Mouse (Mus musculus): Measurements from ENCODE around the gene Srp68.

The Srp68 gene

DNA sequence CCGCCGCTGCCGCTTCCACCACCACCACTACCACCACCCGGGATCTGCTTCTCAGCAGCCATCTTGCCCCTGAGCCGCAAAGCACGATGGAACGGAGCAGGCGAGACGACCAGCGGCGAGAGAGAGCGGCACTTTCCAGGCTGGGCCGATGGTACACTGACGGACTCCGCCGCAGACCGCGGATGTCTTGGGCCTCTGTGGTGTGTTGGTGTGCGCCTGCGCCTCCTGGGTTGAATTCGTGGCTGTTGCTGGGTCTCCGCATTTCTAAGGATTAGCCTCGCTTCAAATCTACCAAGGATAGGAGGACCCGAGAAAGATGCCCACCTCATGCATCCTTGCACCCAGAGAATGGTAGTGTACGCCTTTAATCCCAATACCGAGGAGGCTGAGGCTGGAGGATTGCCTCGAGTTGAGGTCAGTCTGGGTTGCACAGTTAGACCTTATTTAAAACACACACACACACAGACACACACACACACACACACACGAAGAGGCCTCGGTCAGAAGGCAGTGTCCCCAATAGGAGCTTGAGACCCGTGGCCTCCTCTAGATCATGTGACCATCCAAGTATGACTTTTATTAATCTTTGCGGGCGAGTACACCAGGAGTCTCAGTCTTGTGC, at the start of gene Srp68:
Gene Srp68 (minus strand): TSS at position 173 of the 622 bp plus-strand sequence.
- DNase-seq, result peak; percentile 97

GRCm38 (mm10) chr11:116318719-116319659, 45.0 kb upstream of the Srp68 start:
- DNase-seq, result peak; percentile 90

DNA sequence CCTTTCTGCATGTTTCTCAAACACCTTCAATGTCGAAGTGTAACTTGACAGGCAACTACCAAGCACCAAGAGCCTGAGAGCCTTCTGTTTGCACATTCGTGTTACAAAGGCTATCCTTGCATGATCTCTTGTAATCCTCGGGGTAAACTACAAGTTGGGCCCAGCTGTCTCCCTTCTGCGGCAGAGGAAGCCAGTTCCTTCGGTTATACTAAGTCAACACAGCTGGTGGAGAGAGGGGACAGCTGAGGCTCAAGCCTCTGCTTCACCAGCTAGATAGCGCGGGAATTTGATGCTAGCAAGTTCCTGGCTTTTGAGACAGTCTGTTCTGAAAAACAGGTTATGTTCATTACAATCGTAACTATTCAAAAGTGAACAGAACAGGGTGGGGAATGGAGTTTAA, 38.3 kb upstream of the Srp68 start:
- DNase-seq, result peak; percentile 47

DNA sequence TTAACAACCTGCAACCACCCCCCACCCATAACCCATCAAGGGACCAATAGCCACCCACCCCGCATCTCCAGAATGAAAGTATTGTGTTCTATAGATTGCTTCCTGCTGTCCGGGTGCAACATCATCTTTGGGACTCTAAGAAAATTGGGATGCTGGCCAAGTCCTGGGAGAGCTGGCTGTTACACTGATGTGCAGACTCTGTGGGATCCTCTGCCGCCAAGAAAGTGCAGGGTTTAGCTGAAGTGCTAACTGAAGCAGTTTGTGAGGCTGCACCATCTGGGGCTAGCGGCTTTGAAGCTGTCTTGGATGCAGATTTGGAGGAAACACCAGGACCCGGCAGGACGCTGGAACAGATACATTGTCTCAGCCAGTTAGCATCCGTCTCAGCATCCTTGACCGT, 37.2 kb upstream of the Srp68 start:
- DNase-seq, result no peak

GRCm38 (mm10) chr11:116309601-116310000, 35.6 kb upstream of the Srp68 start:
- no peak for DNase-seq

GRCm38 (mm10) chr11:116307762-116308531, 33.9 kb upstream of the Srp68 start:
- no peak for DNase-seq

GRCm38 (mm10) chr11:116307019-116307725, 33.2 kb upstream of the Srp68 start, which contains the start of gene Exoc7:
Exoc7 (minus strand) TSS chr11:116307233.
- no peak for DNase-seq

DNA sequence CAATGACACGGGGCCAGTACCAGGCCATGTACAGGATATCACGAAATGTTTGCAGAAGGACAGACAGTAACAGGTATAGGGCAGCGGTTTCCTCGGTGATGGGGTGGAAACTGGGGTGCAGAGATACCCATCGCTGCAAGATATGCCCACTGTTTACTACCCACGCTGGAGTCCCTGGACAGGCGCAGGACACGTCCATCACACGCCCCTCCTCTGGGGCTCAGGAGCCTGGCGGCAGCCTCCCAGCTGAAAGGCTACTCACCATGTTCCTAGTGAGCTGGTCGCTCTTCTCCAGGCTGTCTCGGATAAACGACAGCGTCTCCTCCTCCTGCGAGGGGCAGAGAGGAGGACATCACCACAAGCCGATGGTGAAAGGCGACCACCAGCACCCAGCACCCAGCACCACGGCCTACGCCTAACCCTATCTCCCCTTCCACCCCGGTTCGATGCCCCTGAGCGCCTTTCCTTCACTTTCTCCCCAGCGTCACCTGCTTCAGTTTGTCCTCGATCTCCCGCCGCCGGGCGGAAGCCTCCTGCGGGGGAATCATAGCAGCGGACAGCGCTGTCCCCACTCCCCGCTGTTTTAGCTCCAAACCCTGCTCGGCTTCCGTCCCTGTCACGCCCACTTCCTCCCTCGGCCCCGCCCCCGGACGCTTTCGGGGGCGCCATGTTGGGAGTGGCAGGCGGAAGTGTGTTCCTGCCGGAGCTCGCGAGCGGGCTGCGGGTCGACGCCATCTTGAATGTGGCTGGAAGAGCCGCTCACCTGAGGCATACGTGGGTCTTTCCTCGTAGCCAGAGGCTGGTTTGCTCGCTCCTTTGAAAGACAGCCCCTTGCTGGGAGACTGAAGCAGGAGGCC, 32.3 kb upstream of the Srp68 start:
- DNase-seq, result peak; percentile 97

DNA sequence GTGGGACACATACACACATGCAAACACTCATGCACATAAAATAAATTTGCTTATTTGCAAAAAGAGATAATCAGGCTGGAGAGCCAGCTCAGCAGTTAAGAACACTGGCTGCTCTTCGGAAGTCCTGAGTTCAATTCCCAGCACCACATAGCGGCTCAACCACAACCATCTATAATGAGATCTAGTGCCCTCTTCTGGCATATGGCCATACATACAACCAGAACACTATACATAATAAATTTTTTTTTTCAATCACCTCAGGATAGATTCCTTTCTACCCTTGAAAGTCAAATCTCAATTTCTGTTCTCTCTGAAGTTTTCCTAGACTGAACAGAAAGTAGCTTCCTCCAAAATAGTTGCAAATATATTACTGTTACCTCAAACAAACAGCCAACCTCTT, 31.4 kb upstream of the Srp68 start:
- DNase-seq, result no peak

DNA sequence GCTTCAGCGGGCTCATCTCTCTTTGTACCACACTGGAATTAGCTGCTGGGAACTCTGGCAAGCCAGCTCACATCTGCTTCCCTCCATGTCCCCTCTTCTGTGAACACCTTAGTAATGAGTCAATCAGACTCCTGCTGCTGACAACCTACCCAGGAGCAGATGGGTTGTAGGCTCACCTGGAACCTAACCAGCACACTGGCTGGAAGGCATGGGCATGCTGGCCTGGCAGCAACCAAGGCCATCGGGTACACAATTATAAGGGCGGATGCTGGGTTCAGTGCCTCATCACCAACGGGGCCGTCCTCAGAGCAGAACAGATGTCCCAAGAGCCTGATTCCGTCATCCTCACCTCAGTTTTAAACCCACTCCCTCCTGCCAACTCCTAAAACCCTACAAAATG, 24.6 kb upstream of the Srp68 start:
- DNase-seq, result no peak

DNA sequence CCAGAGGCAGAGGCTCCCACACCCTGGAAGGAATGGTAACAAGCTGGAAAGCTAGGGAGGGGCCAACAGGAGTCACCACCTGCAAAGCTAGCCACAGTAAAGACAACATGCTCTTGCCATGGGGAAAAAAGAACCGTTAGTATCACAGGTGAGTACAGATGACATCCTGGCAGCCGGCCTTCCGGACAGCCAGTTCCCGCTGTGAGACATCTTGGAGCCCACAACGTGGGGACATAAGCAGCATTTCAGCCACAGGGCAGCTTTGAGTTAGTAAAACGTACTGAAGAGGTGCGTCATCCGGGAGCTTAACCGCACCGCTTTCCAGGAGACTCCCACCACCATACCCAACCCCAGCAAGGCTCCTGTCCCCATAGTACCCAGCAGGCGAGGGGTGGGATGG, 24.2 kb upstream of the Srp68 start:
- no peak for DNase-seq

GRCm38 (mm10) chr11:116297017-116297416, 23.0 kb upstream of the Srp68 start:
- no peak for DNase-seq

- no peak for DNase-seq
Measured at GRCm38 (mm10) chr11:116296191-116296734, 22.2 kb upstream of the Srp68 start.

- peak; percentile 82 for DNase-seq
Measured at GRCm38 (mm10) chr11:116294319-116294718, 20.3 kb upstream of the Srp68 start.

GRCm38 (mm10) chr11:116293538-116294137, 19.6 kb upstream of the Srp68 start:
- DNase-seq, result no peak

- no peak for DNase-seq
Measured at GRCm38 (mm10) chr11:116292401-116292800, 18.4 kb upstream of the Srp68 start.

GRCm38 (mm10) chr11:116290556-116290955, 16.5 kb upstream of the Srp68 start:
- no peak for DNase-seq

- no peak for DNase-seq
Measured at GRCm38 (mm10) chr11:116287351-116287750, 13.3 kb upstream of the Srp68 start.

- DNase-seq, result no peak
Measured at GRCm38 (mm10) chr11:116285770-116286191, 11.8 kb upstream of the Srp68 start.

DNA sequence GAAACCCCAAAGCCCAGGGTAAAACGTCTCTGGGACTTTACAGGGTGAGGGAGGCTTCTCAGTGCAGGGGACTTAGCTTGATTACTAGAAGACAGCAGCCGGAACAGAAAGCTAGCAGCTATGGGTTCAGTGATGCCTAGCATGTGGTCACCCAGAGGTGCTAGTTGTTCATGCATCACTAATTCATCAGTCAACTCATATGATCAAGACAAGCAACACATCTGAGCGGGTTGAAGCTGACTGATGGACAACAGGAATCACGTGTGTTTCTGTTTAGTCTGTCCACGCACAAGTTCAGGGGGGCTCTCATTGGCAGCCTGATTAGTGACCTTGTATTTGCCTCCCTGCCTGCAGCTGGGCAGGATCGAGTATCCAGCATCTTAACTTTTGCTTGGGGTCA, 10.0 kb upstream of the Srp68 start:
- no peak for DNase-seq
